Mouse (Mus musculus): ENCODE data around the gene Abcb11.

DNA sequence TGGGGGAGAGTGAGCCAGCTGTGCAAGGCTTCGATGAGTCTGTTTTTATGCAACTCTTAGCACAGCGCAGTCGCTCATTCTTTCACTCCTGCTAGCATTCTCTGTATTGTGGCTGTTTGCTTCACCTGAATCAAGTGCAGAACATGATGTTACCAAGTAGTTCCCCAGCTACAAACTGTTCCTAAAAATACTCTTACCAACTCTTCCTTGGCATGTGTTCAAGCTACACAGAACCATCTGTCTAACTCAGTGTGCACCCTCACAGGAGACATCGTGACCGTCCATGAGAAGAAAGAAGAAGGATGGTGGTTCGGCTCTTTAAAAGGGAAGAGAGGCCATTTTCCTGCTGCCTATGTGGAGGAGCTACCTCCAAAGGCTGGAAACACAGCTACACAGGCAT is 153.7 kb downstream of the Abcb11 start:
- TF ChIP-seq POLR2A (IDR thresholded peaks at IDR 0.05; ENCODE audit: insufficient read length, low read depth) = no peak
- no peak for TF ChIP-seq E2F4 (IDR thresholded peaks at IDR 0.05; ENCODE audit: insufficient read depth)
- TF ChIP-seq SRF (IDR thresholded peaks at IDR 0.05; ENCODE audit: control insufficient read depth, insufficient read length, low read depth) = no peak
- no peak for TF ChIP-seq CEBPB (IDR thresholded peaks at IDR 0.05; ENCODE audit: insufficient read depth, poor library complexity, severe bottlenecking)
- TF ChIP-seq TCF12 (IDR thresholded peaks at IDR 0.05; ENCODE audit: insufficient read depth, poor library complexity, severe bottlenecking) = no peak
- TF ChIP-seq MAX (IDR thresholded peaks at IDR 0.05; ENCODE audit: low read depth) = no peak
